Mouse (Mus musculus): ENCODE measurements at regions not wholly inside any gene's neighbourhood (a gene's known extent, or its start where the extent isn't known, plus 50 kb on each side); places are given as distances from the start of the nearest gene placed in this dataset.

GRCm38 (mm10) chr2:107609872-107610559, 319.6 kb downstream of the Kcna4 start:
- TF ChIP-seq CTCF (IDR thresholded peaks at IDR 0.05): no peak
- DNase-seq (ENCODE audit: low read depth, low spot score): no peak
- H3K27me3 ChIP-seq: no peaks in the 10 kb centered on the region
- CTCF ChIA-PET: no interaction called here
- POLR2A ChIA-PET: no interaction called here
- no peak for ATAC-seq
- in situ Hi-C loops (cut with MboI; ENCODE audit: low pct_unique_long_range_greater_than_20kb): no loop called here

GRCm38 (mm10) chr2:107611811-107612210, 321.4 kb downstream of the Kcna4 start:
- CTCF ChIA-PET: no interaction called here
- TF ChIP-seq CTCF (IDR thresholded peaks at IDR 0.05): no peak
- no peaks in the 10 kb centered on the region for H3K27me3 ChIP-seq
- POLR2A ChIA-PET: no interaction called here
- DNase-seq (ENCODE audit: low read depth, low spot score) (no peak), ATAC-seq (no peak)
- in situ Hi-C loops (cut with MboI; ENCODE audit: low pct_unique_long_range_greater_than_20kb): no loop called here

DNA sequence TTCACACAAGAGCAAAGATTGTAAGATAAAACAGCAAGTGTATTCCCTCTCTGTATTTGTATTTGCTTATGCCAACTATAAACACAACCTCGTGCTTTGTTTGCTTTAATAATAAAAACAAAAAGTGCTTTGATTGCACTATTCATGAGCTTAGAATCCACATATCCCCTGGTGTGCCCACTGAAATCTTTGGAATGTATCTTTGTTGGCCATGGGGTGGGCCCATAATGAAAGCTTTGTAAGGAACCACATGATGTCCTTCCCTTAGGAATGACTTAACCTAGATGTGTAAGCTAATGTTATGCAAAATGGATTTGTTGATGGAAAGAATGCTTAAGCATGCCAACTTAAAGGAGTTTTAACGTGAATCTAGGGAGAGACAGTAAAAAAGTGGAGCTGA, 321.8 kb downstream of the Kcna4 start:
- in situ Hi-C loops (cut with MboI; ENCODE audit: low pct_unique_long_range_greater_than_20kb): no loop called here
- ATAC-seq (no peak), DNase-seq (ENCODE audit: low read depth, low spot score) (no peak)
- TF ChIP-seq CTCF (IDR thresholded peaks at IDR 0.05): no peak
- ChIA-PET CTCF (no interaction called here), POLR2A (no interaction called here)
- H3K27me3 ChIP-seq: no peaks in the 10 kb centered on the region

DNA sequence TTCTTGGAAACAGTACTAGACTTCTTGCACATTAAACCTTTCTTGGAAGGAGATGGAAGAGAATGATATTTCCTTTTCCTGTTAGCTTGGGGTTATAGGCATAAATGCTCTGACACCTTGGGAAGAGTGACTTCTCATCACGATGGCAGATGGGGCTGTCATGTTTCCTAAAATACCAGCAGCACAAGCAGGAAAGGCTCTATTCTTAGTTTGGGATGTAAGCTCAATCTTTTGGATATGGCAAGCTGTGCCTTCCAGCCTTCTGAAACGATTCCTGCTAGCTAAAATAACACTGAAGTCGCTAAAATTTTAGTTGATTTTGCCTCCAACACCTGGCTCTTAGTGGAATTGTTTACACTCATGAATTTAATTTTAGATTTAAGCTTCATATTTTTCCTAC, 324.3 kb downstream of the Kcna4 start:
- in situ Hi-C loops (cut with MboI; ENCODE audit: low pct_unique_long_range_greater_than_20kb): no loop called here
- no peak for DNase-seq (ENCODE audit: low read depth, low spot score)
- no peak for TF ChIP-seq CTCF (IDR thresholded peaks at IDR 0.05)

DNA sequence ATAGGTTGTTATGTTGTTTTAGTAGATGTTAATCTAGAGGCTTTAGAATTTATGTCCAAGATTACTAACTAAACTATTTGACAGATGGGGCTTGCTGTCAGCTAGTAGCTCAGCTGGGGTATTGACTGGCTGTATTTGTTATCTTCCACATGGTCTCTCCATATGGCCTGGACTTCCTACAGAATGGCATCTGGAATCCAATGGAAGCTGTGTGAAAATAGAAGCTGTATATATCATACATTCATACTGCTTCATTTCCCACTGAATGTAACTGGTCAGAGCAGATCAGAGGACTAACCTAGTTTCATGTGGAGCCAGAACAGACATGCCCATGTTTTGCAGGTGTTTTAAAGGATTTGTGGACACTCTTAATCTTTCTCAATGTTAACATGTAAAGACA, 337.0 kb downstream of the Kcna4 start:
- no peak for DNase-seq (ENCODE audit: low read depth, low spot score)
- CTCF ChIA-PET: no interaction called here
- in situ Hi-C loops (cut with MboI; ENCODE audit: low pct_unique_long_range_greater_than_20kb): no loop called here

More for the DNA sequence above, 324.3 kb downstream of the Kcna4 start:
- ATAC-seq: no peak
- POLR2A ChIA-PET: no interaction called here
- CTCF ChIA-PET: no interaction called here
- H3K27me3 ChIP-seq: no peaks in the 10 kb centered on the region

DNA sequence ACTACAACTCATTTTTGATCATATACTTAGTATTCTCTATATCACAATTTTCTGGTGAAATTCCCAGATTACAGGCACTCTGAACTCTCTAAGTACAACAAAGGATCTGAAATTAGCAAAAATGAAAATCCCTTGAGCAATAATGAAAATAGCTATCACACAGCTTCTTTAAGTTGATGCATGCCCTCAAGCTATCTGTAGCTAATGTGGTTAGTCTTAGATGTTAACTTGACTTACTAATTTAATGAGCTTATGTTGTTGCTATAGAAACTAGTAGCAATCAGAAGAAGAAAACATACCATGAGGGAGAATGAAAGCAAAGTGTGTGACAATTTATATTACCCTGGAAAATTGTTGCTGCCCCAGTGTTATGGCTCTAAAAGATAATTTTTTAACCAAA, 368.7 kb downstream of the Kcna4 start:
- ChIA-PET POLR2A (no interaction called here), CTCF (no interaction called here)
- ATAC-seq: no peak
- in situ Hi-C loops (cut with MboI; ENCODE audit: low pct_unique_long_range_greater_than_20kb): no loop called here
- H3K27me3 ChIP-seq: no peaks in the 10 kb centered on the region
- DNase-seq (ENCODE audit: low read depth, low spot score): no peak
- no peak for TF ChIP-seq CTCF (IDR thresholded peaks at IDR 0.05)

More for the DNA sequence above, 337.0 kb downstream of the Kcna4 start:
- POLR2A ChIA-PET: no interaction called here
- no peaks in the 10 kb centered on the region for H3K27me3 ChIP-seq
- ATAC-seq: no peak
- no peak for TF ChIP-seq CTCF (IDR thresholded peaks at IDR 0.05)

Data from Patski (cell line).